Mouse (Mus musculus): Measurements from ENCODE around the gene Zic2. TPM values are rescaled to one million over a fixed set of nuclear protein-coding genes. Genes with fewer than 3 reads are reported as not detected.

Gene Zic2
- polyA plus RNA-seq, 1 experiment from 2014 or later: 1.6 TPM

DNA sequence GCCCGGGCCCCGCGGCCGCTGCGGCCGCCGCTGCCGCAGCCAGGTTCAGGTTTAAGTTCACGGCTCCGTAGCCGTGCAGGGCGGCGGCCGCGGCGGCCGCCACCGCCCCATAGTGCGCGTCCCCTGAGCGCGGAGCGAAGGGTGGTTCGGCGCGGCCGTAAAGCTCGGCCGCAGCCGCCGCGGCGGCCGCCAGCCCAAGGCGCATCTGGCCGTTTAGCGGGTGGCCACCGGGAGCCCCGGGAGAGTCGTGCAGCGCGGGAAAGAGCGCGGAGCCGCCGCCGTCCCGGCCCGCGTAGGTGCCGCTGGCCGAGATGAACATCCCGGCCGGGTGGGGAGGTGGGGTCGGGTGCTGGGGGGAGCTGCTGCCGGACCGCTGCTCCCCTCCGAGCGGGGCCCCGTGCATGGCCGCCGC is 10.9 kb upstream of the Zic2 start:
- whole genome bisulfite sequencing: 0% methylated on average over 8 of the region's 62 CpGs
- Histone ChIP-seq H3K4me2 (ENCODE audit: low read depth, low read length) (peak overlapping the region; percentile 89), H3K4me1 (ENCODE audit: control insufficient read depth, insufficient read depth, low read length) (peaks cover 8% of the 10 kb centered on the region; the same call in 1 of the 2 replicates), H3K27me3 (replicated peaks; ENCODE audit: control insufficient read depth, insufficient read depth, low read length) (peaks cover 93% of the 10 kb centered on the region), H3K4me3 (ENCODE audit: low read depth, low read length) (peak overlapping the region; percentile 49), H3K27ac (replicated peaks; ENCODE audit: low read depth, low read length) (no peak overlapping the region; the same call in 1 of the 2 replicates), H3K9me3 (ENCODE audit: control insufficient read depth, low read length) (no peaks in the 10 kb centered on the region), H3K36me3 (ENCODE audit: control insufficient read depth, insufficient read depth, low read length) (no peaks in the 10 kb centered on the region), H3K9ac (ENCODE audit: low read depth, low read length) (peak overlapping the region; percentile 54)
- DNase-seq (ENCODE audit: low spot score) (no peak), ATAC-seq (ENCODE audit: low read depth) (peak; percentile 2; the same call in 1 of the 2 replicates)

GRCm38 (mm10) chr14:122464763-122465741 is 10.2 kb upstream of the Zic2 start, which contains the start of gene Zic5:
Zic5 (minus strand) TSS chr14:122465677.
- Histone ChIP-seq H3K27me3 (replicated peaks; ENCODE audit: control insufficient read depth, insufficient read depth, low read length) (peaks cover 95% of the 10 kb centered on the region), H3K27ac (replicated peaks; ENCODE audit: low read depth, low read length) (no peak within 1 kb of the TSS; the same call in 1 of the 2 replicates), H3K4me1 (ENCODE audit: control insufficient read depth, insufficient read depth, low read length) (peaks cover 8% of the 10 kb centered on the region; the same call in 1 of the 2 replicates), H3K9me3 (ENCODE audit: control insufficient read depth, low read length) (no peaks in the 10 kb centered on the region), H3K36me3 (ENCODE audit: control insufficient read depth, insufficient read depth, low read length) (no peaks in the 10 kb centered on the region), H3K4me2 (ENCODE audit: low read depth, low read length) (peak within 1 kb of the TSS; percentile 89), H3K9ac (ENCODE audit: low read depth, low read length) (peak within 1 kb of the TSS; percentile 54), H3K4me3 (ENCODE audit: low read depth, low read length) (peak within 1 kb of the TSS; percentile 49)
- DNase-seq (ENCODE audit: low spot score) (peak; percentile 70), ATAC-seq (ENCODE audit: low read depth) (peak; percentile 70)
- WGBS: under 1% methylated on average over 22 of the region's 62 CpGs

- Histone ChIP-seq H3K4me2 (ENCODE audit: low read depth, low read length) (peak overlapping the region; percentile 89; the same call in 1 of the 2 replicates), H3K9me3 (ENCODE audit: control insufficient read depth, low read length) (no peaks in the 10 kb centered on the region), H3K36me3 (ENCODE audit: control insufficient read depth, insufficient read depth, low read length) (no peaks in the 10 kb centered on the region), H3K4me3 (ENCODE audit: low read depth, low read length) (peak overlapping the region; percentile 49), H3K27ac (replicated peaks; ENCODE audit: low read depth, low read length) (no peak overlapping the region), H3K9ac (ENCODE audit: low read depth, low read length) (no peak overlapping the region), H3K4me1 (ENCODE audit: control insufficient read depth, insufficient read depth, low read length) (peaks cover 8% of the 10 kb centered on the region; the same call in 1 of the 2 replicates), H3K27me3 (replicated peaks; ENCODE audit: control insufficient read depth, insufficient read depth, low read length) (peaks cover 98% of the 10 kb centered on the region)
- WGBS: 26% methylated on average over 13 of the region's 13 CpGs
- no peak for ATAC-seq (ENCODE audit: low read depth)
- no peak for DNase-seq (ENCODE audit: low spot score)
Measured at GRCm38 (mm10) chr14:122465931-122466490, 9.2 kb upstream of the Zic2 start.

GRCm38 (mm10) chr14:122466756-122467362 is 8.4 kb upstream of the Zic2 start:
- H3K4me1 ChIP-seq (ENCODE audit: control insufficient read depth, insufficient read depth, low read length): peaks cover 8% of the 10 kb centered on the region; the same call in 1 of the 2 replicates
- no peaks in the 10 kb centered on the region for H3K9me3 ChIP-seq (ENCODE audit: control insufficient read depth, low read length)
- H3K4me3 ChIP-seq (ENCODE audit: low read depth, low read length): no peak overlapping the region
- no peak overlapping the region for H3K9ac ChIP-seq (ENCODE audit: low read depth, low read length)
- DNase-seq (ENCODE audit: low spot score) (no peak), ATAC-seq (ENCODE audit: low read depth) (no peak)
- no peaks in the 10 kb centered on the region for H3K36me3 ChIP-seq (ENCODE audit: control insufficient read depth, insufficient read depth, low read length)
- peaks cover 99% of the 10 kb centered on the region for H3K27me3 ChIP-seq (replicated peaks; ENCODE audit: control insufficient read depth, insufficient read depth, low read length)
- H3K4me2 ChIP-seq (ENCODE audit: low read depth, low read length): no peak overlapping the region
- H3K27ac ChIP-seq (replicated peaks; ENCODE audit: low read depth, low read length): no peak overlapping the region
- 53% methylated on average over 7 of the region's 7 CpGs for WGBS

DNA sequence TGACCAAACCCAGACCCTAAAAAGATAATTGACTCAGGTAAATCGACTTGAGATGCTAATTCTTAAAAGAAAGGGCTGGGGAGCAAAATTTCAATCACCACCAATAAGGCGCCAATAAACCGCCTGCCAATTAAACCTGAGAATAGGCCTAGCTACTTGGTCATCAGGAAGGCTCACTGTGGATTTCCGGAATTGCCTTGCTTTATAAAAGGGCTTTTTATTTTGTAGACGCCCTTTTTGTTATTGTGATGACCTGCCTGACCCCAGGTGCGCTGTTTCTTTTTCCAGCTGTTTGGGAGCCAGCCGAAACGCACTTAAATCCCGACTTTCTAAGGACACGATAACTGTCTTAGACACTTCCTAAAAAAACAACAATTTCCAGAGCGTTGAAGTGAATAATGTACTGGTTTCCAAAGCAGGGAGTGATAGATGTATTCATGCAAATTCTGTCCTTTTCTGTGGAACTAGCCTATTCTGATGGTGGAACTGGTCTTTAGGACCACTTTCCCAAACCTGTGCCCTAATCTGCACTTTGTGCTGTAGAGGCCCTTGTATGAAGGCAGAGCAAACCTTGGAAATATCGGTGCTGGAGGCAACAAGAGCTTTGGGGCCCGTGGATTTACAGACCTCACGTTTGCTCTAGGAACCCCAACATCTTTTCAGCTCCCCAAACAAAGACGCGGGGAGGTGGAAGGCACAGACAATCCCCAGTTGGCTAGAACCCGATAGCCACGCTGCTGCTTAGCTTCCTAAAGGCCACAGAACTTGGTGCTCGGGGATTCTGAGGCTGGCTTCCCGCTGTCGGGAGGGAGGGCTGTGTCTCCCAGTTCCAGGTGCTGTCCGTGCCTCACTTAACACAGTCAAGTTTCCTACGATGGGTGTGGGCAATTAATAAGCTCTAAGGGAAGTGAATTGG is 7.1 kb upstream of the Zic2 start:
- H3K36me3 ChIP-seq (ENCODE audit: control insufficient read depth, insufficient read depth, low read length): no peaks in the 10 kb centered on the region
- WGBS: 8% methylated on average over 23 of the region's 23 CpGs
- no peak for ATAC-seq (ENCODE audit: low read depth)
- H3K4me2 ChIP-seq (ENCODE audit: low read depth, low read length): peak overlapping the region; percentile 7; the same call in 1 of the 2 replicates
- peaks cover 98% of the 10 kb centered on the region for H3K27me3 ChIP-seq (replicated peaks; ENCODE audit: control insufficient read depth, insufficient read depth, low read length)
- no peak overlapping the region for H3K9ac ChIP-seq (ENCODE audit: low read depth, low read length)
- H3K27ac ChIP-seq (replicated peaks; ENCODE audit: low read depth, low read length): no peak overlapping the region
- no peak for DNase-seq (ENCODE audit: low spot score)
- H3K9me3 ChIP-seq (ENCODE audit: control insufficient read depth, low read length): no peaks in the 10 kb centered on the region
- H3K4me3 ChIP-seq (ENCODE audit: low read depth, low read length): no peak overlapping the region
- peaks cover 8% of the 10 kb centered on the region; the same call in 1 of the 2 replicates for H3K4me1 ChIP-seq (ENCODE audit: control insufficient read depth, insufficient read depth, low read length)

DNA sequence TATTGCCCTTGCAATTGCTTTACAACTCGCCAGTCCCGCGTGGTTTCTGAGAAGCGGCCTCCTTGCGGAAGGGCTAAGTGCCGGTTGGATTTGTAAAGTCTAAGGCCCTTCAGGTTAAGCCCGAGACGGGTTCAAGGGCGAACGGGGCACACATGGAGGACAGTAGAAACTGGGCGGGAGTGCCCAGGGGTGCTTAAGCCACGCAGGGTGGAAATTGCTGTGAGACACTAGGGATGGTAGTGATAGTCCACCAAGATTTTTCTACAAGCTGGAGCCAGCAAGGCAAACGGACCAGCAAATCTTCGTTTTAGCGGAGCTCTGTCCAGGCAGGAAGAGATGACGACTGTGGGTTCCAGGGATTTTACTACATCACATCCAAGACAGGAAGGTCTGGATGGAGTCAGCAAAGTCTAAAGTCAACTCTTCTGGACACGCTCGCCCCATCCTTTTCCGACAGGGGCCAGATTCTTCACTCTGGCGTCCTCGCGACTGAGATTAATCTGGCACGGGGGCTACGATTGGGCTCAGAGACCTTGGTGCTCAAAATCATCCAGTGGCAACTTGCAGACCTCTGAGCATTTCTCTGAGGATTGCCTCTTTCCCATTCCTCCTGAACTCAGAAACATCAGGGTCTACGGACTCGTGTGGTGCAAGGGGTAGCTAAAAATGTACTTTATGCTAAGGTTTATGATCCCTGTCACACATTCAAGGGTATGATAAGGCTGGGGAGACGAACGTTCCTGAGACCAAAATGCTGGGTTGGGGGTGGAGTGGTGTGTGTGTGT is 6.1 kb upstream of the Zic2 start:
- Histone ChIP-seq H3K27ac (replicated peaks; ENCODE audit: low read depth, low read length) (no peak overlapping the region), H3K4me3 (ENCODE audit: low read depth, low read length) (no peak overlapping the region), H3K36me3 (ENCODE audit: control insufficient read depth, insufficient read depth, low read length) (no peaks in the 10 kb centered on the region), H3K4me2 (ENCODE audit: low read depth, low read length) (peak overlapping the region; percentile 7; the same call in 1 of the 2 replicates), H3K9me3 (ENCODE audit: control insufficient read depth, low read length) (no peaks in the 10 kb centered on the region), H3K4me1 (ENCODE audit: control insufficient read depth, insufficient read depth, low read length) (peaks cover 8% of the 10 kb centered on the region; the same call in 1 of the 2 replicates), H3K27me3 (replicated peaks; ENCODE audit: control insufficient read depth, insufficient read depth, low read length) (peaks cover 99% of the 10 kb centered on the region), H3K9ac (ENCODE audit: low read depth, low read length) (no peak overlapping the region)
- ATAC-seq (ENCODE audit: low read depth): no peak
- no peak for DNase-seq (ENCODE audit: low spot score)
- 7% methylated on average over 28 of the region's 28 CpGs for WGBS

DNA sequence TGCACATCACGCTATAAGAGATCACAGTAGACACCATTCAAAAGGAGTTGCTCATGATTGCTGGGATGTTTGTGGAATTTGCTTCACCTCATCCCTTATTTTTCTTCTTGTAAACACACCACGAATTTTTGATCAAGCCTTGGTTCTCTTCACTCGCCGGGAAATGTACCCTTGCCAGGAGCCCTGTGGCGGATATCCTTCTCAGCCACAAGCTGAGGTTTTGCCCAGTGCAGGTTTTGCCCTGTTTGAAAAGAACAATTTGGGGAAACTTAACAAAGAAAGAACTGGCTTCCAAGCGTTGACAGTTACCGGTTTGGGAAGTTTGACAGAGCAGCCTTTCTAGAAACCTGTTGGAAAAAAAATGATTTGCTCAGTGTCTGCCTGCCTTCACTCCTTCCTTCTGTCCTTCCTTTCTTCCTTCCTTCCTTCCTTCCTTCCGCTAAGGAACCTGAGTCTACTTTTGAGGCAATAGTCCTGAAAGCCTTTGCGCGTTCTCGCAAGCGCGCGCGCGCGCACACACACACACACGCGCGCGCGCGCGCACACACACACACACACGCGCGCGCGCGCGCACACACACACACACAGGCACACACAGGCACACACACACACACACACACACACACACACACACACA is 3.7 kb upstream of the Zic2 start:
- DNase-seq (ENCODE audit: low spot score): no peak
- H3K27me3 ChIP-seq (replicated peaks; ENCODE audit: control insufficient read depth, insufficient read depth, low read length): peaks cover 99% of the 10 kb centered on the region
- H3K4me3 ChIP-seq (ENCODE audit: low read depth, low read length): no peak overlapping the region
- no peak for ATAC-seq (ENCODE audit: low read depth)
- WGBS: 9% methylated on average over 30 of the region's 31 CpGs
- H3K36me3 ChIP-seq (ENCODE audit: control insufficient read depth, insufficient read depth, low read length): no peaks in the 10 kb centered on the region
- H3K4me1 ChIP-seq (ENCODE audit: control insufficient read depth, insufficient read depth, low read length): peaks cover 12% of the 10 kb centered on the region
- H3K9ac ChIP-seq (ENCODE audit: low read depth, low read length): no peak overlapping the region
- peak overlapping the region; percentile 27; the same call in 1 of the 2 replicates for H3K4me2 ChIP-seq (ENCODE audit: low read depth, low read length)
- H3K9me3 ChIP-seq (ENCODE audit: control insufficient read depth, low read length): no peaks in the 10 kb centered on the region
- H3K27ac ChIP-seq (replicated peaks; ENCODE audit: low read depth, low read length): no peak overlapping the region

Measured in embryonic facial prominence, embryonic 14.5 days (tissue).